ENCODE assay signal across 14 mouse cellular contexts in genomic region chr5:139034746-139035145, GRCm38 (mm10). TPM values are rescaled to one million over a fixed set of nuclear protein-coding genes. Genes with fewer than 3 reads are reported as not detected.
A peak's percentile ranks its signal among the peaks of the same experiment; 100 is the strongest.
DNase-seq lines count a peak whose midpoint lies in the region; ATAC-seq lines count a peak whose summit lies in the region.
"Had no signal": no experiment of that assay in that cellular context is flagged by ENCODE, and none has a peak within 500 bp of the region (broad histone marks: within the 10 kb centered on the region; RNA-seq: fewer than 3 reads in every experiment).

No protein-coding gene starts in this region.

- no peak overlapping the region for H3K27ac ChIP-seq in forebrain, embryonic 14.5 days (ENCODE audit: low read depth, low read length)
- no peak overlapping the region for H3K27ac ChIP-seq in forebrain, embryonic 13.5 days
- peak overlapping the region; percentile 77; the same call in 1 of the 2 replicates for H3K27ac ChIP-seq in neural tube, embryonic 15.5 days (replicated peaks)
- 0 out of 2 replicates have a peak overlapping the region, but pooled peaks have one; percentile 8 for H3K27ac ChIP-seq in limb, embryonic 11.5 days (replicated peaks; ENCODE audit: low read depth, low read length)
- H3K27ac ChIP-seq: heart, embryonic 15.5 days had no signal

- ATAC-seq in forebrain, embryonic 14.5 days = no peak
- no peak for ATAC-seq in forebrain, embryonic 13.5 days
- no peak for ATAC-seq in neural tube, embryonic 15.5 days (ENCODE audit: low FRiP score)
- peak; percentile 58; the same call in 1 of the 2 replicates for ATAC-seq in limb, embryonic 11.5 days (ENCODE audit: insufficient number of reproducible peaks, low FRiP score, low TSS enrichment, low read depth)
- no peak for ATAC-seq in cerebellum, adult (ENCODE audit: insufficient number of reproducible peaks, low FRiP score, low TSS enrichment)
- ATAC-seq: activated CD4-positive, CD25-positive, alpha-beta regulatory T cell, adult 4 months had no signal

- H3K36me3 ChIP-seq in forebrain, embryonic 14.5 days (ENCODE audit: control insufficient read depth, insufficient read depth, low read length) = 0 out of 2 replicates have a peak, but pooled peaks cover 6% of the 10 kb centered on the region
- no peaks in the 10 kb centered on the region for H3K36me3 ChIP-seq in forebrain, embryonic 13.5 days (ENCODE audit: poor library complexity, severe bottlenecking)
- H3K36me3 ChIP-seq in neural tube, embryonic 15.5 days = peaks cover 16% of the 10 kb centered on the region
- H3K36me3 ChIP-seq in limb, embryonic 11.5 days (ENCODE audit: control insufficient read depth, insufficient read depth, low read length) = no peaks in the 10 kb centered on the region
- H3K36me3 ChIP-seq: heart, embryonic 15.5 days; lung, embryonic 15.5 days had no signal

- WGBS in forebrain, embryonic 14.5 days = 42% methylated on average over 6 of the region's 6 CpGs
- 44% methylated on average over 6 of the region's 6 CpGs for WGBS in forebrain, embryonic 13.5 days
- WGBS in neural tube, embryonic 15.5 days = 51% methylated on average over 6 of the region's 6 CpGs
- WGBS in limb, embryonic 11.5 days = 28% methylated on average over 6 of the region's 6 CpGs

- peaks cover 10% of the 10 kb centered on the region for H3K4me1 ChIP-seq in forebrain, embryonic 14.5 days (ENCODE audit: control insufficient read depth, insufficient read depth, low read length)
- H3K4me1 ChIP-seq in forebrain, embryonic 13.5 days = peaks cover 25% of the 10 kb centered on the region
- H3K4me1 ChIP-seq in neural tube, embryonic 15.5 days = peaks cover 26% of the 10 kb centered on the region
- H3K4me1 ChIP-seq in limb, embryonic 11.5 days (ENCODE audit: control insufficient read depth, insufficient read depth, low read length) = peaks cover 18% of the 10 kb centered on the region

- H3K27me3 ChIP-seq in forebrain, embryonic 14.5 days (replicated peaks; ENCODE audit: control insufficient read depth, insufficient read depth, low read length) = no peaks in the 10 kb centered on the region
- no peaks in the 10 kb centered on the region for H3K27me3 ChIP-seq in forebrain, embryonic 13.5 days
- H3K27me3 ChIP-seq in neural tube, embryonic 15.5 days (replicated peaks) = no peaks in the 10 kb centered on the region
- H3K27me3 ChIP-seq in limb, embryonic 11.5 days (ENCODE audit: control insufficient read depth, insufficient read depth, low read length) = no peaks in the 10 kb centered on the region
- H3K27me3 ChIP-seq: heart, embryonic 15.5 days; lung, embryonic 15.5 days had no signal

- no peak overlapping the region for H3K4me3 ChIP-seq in forebrain, embryonic 14.5 days (ENCODE audit: low read depth, low read length)
- H3K4me3 ChIP-seq in forebrain, embryonic 13.5 days = no peak overlapping the region
- H3K4me3 ChIP-seq in neural tube, embryonic 15.5 days (replicated peaks) = no peak overlapping the region
- H3K4me3 ChIP-seq in limb, embryonic 11.5 days (ENCODE audit: low read depth, low read length) = no peak overlapping the region
- H3K4me3 ChIP-seq: heart, embryonic 15.5 days; lung, embryonic 15.5 days had no signal

- peak; percentile 29 for DNase-seq in forebrain, embryonic 14.5 days (ENCODE audit: low spot score)
- DNase-seq in neural tube, embryonic 10.5 days (ENCODE audit: extremely low spot score, low spot score) = no peak
- DNase-seq in limb, embryonic 11.5 days (ENCODE audit: low spot score) = no peak
- DNase-seq in left cerebral cortex, postnatal 4 days = no peak
- DNase-seq in layer of hippocampus, adult 18-20 months (ENCODE audit: low spot score in 2 of 2) = no peak
- DNase-seq: B cell, adult 2 months; right cerebral cortex, postnatal 4 days had no signal

- H3K4me2 ChIP-seq in forebrain, embryonic 14.5 days (ENCODE audit: low read length) = no peak overlapping the region
- H3K4me2 ChIP-seq in forebrain, embryonic 13.5 days = no peak overlapping the region
- H3K4me2 ChIP-seq in neural tube, embryonic 15.5 days = no peak overlapping the region
- 0 out of 2 replicates have a peak overlapping the region, but pooled peaks have one; percentile 4 for H3K4me2 ChIP-seq in limb, embryonic 11.5 days (ENCODE audit: low read depth, severe bottlenecking)
- H3K4me2 ChIP-seq: heart, embryonic 15.5 days; lung, embryonic 15.5 days had no signal

- H3K9ac ChIP-seq in forebrain, embryonic 14.5 days (ENCODE audit: low read length) = no peak overlapping the region
- no peak overlapping the region for H3K9ac ChIP-seq in forebrain, embryonic 13.5 days
- no peak overlapping the region for H3K9ac ChIP-seq in neural tube, embryonic 15.5 days (replicated peaks)
- no peak overlapping the region for H3K9ac ChIP-seq in limb, embryonic 11.5 days (ENCODE audit: low read length)
- H3K9ac ChIP-seq: heart, embryonic 15.5 days; lung, embryonic 15.5 days had no signal

- no peaks in the 10 kb centered on the region for H3K9me3 ChIP-seq in forebrain, embryonic 14.5 days (replicated peaks; ENCODE audit: control insufficient read depth, low read length)
- no peaks in the 10 kb centered on the region for H3K9me3 ChIP-seq in forebrain, embryonic 13.5 days (replicated peaks)
- no peaks in the 10 kb centered on the region for H3K9me3 ChIP-seq in neural tube, embryonic 15.5 days (replicated peaks)
- H3K9me3 ChIP-seq in limb, embryonic 11.5 days (ENCODE audit: control insufficient read depth, low read length) = no peaks in the 10 kb centered on the region
- H3K9me3 ChIP-seq: heart, embryonic 15.5 days; lung, embryonic 15.5 days had no signal

- intact Hi-C loops in left cerebral cortex, postnatal 4 days (cut with DNase I) = no loop called here

RNA-seq across cellular contexts. Expression of gene Pdgfa, which starts 37.6 kb away (rescaled TPM):
- 14.5 and 15.6 TPM in 2 replicates for polyA plus RNA-seq in forebrain, embryonic 14.5 days (2014; fragmentation: Nextera tagmentation; extraction: Ambion mirVana)
- polyA plus RNA-seq in forebrain, embryonic 13.5 days (2015; fragmentation: Nextera tagmentation; extraction: Ambion mirVana) = 7.7 and 10.3 TPM in 2 replicates
- 28.2 and 35.1 TPM in 2 replicates for polyA plus RNA-seq in neural tube, embryonic 15.5 days (2015; fragmentation: Nextera tagmentation; extraction: Ambion mirVana)
- polyA plus RNA-seq in limb, embryonic 11.5 days (2014; fragmentation: Nextera tagmentation; extraction: Ambion mirVana) = 34.4 and 35.2 TPM in 2 replicates
- total RNA-seq in left cerebral cortex, postnatal 4 days (2021) = 10 to 100 TPM; 50.3 to 52.3 TPM
- total RNA-seq in layer of hippocampus, adult 18-20 months (2021) = 10 to 100 TPM; 45.8 to 45.9 TPM
- total RNA-seq: MEL had no signal
- polyA plus RNA-seq: activated CD4-positive, CD25-positive, alpha-beta regulatory T cell, adult 4 months had no signal

Comparison
In these comparisons a context has a peak if more than half of its experiments do, and no peak if none do; other contexts are left out.
1. H3K27ac ChIP-seq: peak in neural tube, embryonic 15.5 days (single experiment) and limb, embryonic 11.5 days (single experiment); none in forebrain, embryonic 14.5 days (single experiment) and forebrain, embryonic 13.5 days (single experiment).